Mouse (Mus musculus): Measurements from ENCODE around the gene Pom121l2. TPM values are rescaled to one million over a fixed set of nuclear protein-coding genes. Genes with fewer than 3 reads are reported as not detected.
A peak's percentile ranks its signal among the peaks of the same experiment; 100 is the strongest.

Gene Pom121l2
- not detected in 2 replicates for polyA plus RNA-seq (2012; rRNA removed)

DNA sequence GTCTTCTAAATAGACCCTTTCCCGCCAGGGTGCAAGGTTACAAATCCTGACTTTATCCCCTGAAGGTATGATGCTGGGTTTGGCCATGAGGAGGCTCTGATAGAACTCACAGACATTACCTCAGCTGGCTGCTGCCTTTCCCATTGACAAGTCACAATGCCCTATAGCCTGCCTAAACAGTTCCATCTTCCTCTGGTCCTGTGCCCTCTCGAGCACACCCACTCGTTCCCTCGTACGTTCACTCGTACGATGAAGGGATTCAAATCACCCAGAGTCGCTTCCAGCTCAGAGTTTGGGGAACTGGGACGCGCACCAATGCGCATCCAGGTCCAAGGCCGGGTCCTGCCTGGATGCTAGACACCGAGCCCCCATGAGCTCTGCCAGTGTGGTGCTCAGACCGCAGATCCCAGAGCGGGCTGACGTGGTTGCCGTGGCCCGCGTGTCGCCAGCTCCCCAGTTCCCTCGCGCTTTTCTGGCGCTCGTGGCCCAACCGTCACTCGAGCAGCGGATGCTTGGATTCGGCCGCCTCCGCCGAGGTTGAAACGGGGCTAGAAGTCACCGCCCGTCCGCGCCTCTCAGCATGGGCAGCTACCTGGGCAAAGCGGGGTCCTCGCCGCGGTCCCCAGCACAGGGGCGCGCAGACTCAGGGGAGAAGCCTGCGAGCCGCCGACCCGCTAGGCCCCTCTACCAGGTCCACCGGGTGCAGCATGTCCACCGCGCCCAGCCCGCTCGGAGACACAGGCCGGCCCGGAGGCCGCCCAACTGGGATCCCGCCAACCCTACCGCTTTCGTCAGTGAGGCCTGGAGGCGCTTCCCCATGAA, at the start of gene Pom121l2:
Pom121l2 (plus strand) TSS at position 214 of the 822 bp plus-strand sequence.
- DNase-seq = no peak
- TF ChIP-seq POLR2A (IDR thresholded peaks at IDR 0.05; ENCODE audit: borderline replicate concordance, extremely low read depth, low read depth, low read length) = no peak
- no peak for TF ChIP-seq CTCF (IDR thresholded peaks at IDR 0.05; ENCODE audit: insufficient read depth, low read length)
- 2% methylated on average over 58 of the region's 58 CpGs for WGBS
- peak within 1 kb of the TSS; percentile 31 for H3K4me3 ChIP-seq (replicated peaks; ENCODE audit: extremely low read depth, low read depth, low read length)
- no peaks in the 10 kb centered on the region for H3K4me1 ChIP-seq (ENCODE audit: control insufficient read depth, insufficient read depth, low read length)

DNA sequence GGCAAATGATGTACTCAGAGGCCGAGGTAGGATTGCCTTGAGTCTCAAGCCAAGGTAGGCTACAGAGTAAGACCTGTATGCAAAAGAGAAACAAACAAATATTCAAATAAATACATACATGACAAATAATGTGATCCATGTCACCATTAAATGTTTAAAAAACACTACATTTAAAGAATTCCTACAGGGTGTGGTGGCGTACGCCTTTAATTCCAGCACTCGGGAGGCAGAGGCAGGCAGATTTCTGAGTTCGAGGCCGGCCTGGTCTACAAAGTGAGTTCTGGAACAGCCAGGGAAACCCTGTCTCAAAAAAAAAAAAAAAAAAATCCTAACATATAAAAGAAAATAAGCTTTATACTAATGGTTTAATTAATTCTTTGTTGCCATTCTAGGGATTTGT, 49.3 kb upstream of the Pom121l2 start:
- Histone ChIP-seq H3K4me3 (replicated peaks; ENCODE audit: extremely low read depth, low read depth, low read length) (no peak overlapping the region), H3K4me1 (ENCODE audit: control insufficient read depth, insufficient read depth, low read length) (no peaks in the 10 kb centered on the region)
- DNase-seq = no peak
- 84% methylated on average over 6 of the region's 6 CpGs for WGBS
- no peak for TF ChIP-seq POLR2A (IDR thresholded peaks at IDR 0.05; ENCODE audit: borderline replicate concordance, extremely low read depth, low read depth, low read length)
- TF ChIP-seq CTCF (IDR thresholded peaks at IDR 0.05; ENCODE audit: insufficient read depth, low read length) = no peak

DNA sequence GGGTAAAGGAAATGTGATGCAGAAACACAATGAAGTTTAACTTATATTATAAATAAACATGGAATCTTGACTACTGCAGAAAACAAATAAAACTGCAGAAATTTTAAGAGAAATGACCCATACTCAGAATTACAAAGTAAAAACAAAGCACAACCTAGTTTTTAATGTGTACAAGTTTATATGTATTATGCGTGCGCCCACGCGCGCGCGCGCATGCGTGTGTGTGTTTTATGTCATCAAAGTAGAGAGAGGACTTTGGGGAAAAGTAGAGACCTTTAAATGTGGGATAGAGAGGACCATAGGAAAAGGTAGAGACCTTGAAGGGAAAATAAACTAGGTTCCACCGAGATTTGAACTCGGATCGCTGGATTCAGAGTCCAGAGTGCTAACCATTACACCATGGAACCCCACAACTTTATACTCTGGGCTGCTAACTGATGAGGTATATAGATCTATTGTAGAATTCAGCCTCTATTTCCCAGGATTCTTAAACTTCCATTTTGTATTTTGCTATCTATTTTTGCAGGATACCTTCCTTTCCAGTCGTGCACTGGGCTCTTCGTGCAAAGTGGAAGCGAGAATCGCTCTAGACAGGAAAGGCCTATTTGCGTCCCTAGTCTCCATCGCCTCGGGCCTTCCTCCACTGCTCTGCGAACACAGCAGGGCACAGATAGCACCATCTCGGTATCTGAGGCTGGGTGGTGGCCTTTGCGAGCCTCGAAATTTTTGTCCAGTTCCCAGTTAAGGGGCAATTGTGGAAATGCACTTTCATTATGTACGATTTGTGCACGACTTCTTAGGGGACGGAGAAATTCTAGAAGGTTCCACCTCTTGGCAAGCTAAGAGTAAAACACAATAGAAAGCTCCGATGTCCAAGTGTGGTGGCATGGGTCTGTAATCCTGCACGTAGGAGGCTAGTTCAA, 47.1 kb upstream of the Pom121l2 start:
- 31% methylated on average over 28 of the region's 28 CpGs for WGBS
- no peaks in the 10 kb centered on the region for H3K4me1 ChIP-seq (ENCODE audit: control insufficient read depth, insufficient read depth, low read length)
- H3K4me3 ChIP-seq (replicated peaks; ENCODE audit: extremely low read depth, low read depth, low read length) = peak overlapping the region; percentile 6
- TF ChIP-seq CTCF (IDR thresholded peaks at IDR 0.05; ENCODE audit: insufficient read depth, low read length) (no peak), POLR2A (IDR thresholded peaks at IDR 0.05; ENCODE audit: borderline replicate concordance, extremely low read depth, low read depth, low read length) (no peak)
- DNase-seq = no peak

DNA sequence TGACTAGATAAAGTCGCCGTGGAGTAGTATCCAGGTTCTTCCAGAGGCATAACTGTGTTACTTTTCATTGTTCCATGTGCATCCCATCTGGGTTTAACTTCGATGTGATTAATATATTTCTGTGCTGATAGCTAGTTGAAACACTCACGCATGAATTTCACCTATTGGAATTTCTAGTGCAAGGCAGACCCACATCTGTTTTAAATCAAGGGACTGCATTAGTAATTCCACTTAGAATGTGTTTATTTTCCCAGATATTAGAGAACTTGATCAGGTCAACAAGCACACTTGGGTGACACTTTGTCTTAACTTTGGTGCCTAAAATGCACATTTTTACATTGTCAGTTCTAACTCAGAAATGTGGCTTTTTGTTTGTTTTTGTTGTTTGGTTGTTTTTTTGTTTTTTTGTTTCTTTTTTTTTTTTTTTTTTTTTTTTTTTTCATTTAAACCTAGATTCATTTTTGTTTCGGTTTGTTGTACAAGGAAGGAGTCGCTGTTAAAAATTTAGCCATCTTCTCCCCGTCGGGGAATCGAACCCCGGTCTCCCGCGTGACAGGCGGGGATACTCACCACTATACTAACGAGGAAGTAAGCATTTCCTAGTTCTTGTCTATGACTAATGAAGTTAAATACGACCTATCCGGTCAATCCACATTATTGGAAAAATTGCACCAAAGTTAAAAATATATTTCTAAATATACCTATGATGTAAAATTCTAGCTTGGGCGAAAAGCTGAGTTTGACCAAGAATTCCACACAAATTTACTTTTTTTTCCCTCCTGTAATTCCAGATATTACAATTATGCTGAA, 45.8 kb upstream of the Pom121l2 start:
- Histone ChIP-seq H3K4me1 (ENCODE audit: control insufficient read depth, insufficient read depth, low read length) (no peaks in the 10 kb centered on the region), H3K4me3 (replicated peaks; ENCODE audit: extremely low read depth, low read depth, low read length) (no peak overlapping the region)
- 24% methylated on average over 17 of the region's 17 CpGs for WGBS
- TF ChIP-seq CTCF (IDR thresholded peaks at IDR 0.05; ENCODE audit: insufficient read depth, low read length) (no peak), POLR2A (IDR thresholded peaks at IDR 0.05; ENCODE audit: borderline replicate concordance, extremely low read depth, low read depth, low read length) (no peak)
- peak; percentile 19 for DNase-seq

DNA sequence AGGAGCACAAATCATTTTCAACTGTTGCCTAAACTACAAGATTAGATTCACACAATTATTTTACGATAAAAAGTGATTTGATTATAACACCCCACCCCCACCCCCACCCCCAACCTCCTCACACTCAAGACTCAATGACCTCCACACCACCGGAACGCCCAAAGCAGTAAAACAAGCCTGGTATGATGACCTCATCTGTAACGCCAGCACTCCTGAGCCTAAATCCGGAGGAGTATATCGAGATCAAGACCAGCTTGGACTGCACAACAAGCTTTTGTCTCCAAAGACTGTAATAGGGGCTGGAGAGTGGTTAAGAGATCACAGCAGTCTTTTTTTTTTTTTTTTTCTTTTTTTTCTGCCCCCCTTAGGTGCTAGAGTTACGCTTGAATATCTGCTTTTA, 45.2 kb upstream of the Pom121l2 start:
- DNase-seq = no peak

DNA sequence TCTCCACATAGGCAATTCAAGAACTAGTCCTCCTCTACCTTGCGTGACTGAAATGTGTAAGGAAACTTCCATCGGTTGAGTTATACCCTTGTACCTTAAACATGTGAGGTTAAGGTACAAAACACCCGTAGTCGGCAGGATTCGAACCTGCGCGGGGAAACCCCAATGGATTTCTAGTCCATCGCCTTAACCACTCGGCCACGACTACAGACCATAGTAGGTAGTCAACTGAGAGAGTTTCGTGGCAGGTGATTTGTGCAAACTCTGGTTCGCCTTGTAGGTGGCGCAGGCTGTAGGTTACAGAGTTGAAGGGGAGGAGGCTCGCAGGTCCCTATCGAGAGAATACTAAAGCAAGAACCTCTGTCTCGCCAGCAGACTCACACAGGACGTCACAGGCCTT, 44.0 kb upstream of the Pom121l2 start:
- TF ChIP-seq CTCF (IDR thresholded peaks at IDR 0.05; ENCODE audit: insufficient read depth, low read length) = no peak
- no peak for TF ChIP-seq POLR2A (IDR thresholded peaks at IDR 0.05; ENCODE audit: borderline replicate concordance, extremely low read depth, low read depth, low read length)
- H3K4me3 ChIP-seq (replicated peaks; ENCODE audit: extremely low read depth, low read depth, low read length) = no peak overlapping the region
- 16% methylated on average over 17 of the region's 17 CpGs for WGBS

More for the DNA sequence above, 45.2 kb upstream of the Pom121l2 start:
- Histone ChIP-seq H3K4me1 (ENCODE audit: control insufficient read depth, insufficient read depth, low read length) (no peaks in the 10 kb centered on the region), H3K4me3 (replicated peaks; ENCODE audit: extremely low read depth, low read depth, low read length) (no peak overlapping the region)
- 17% methylated on average over 7 of the region's 7 CpGs for WGBS
- TF ChIP-seq CTCF (IDR thresholded peaks at IDR 0.05; ENCODE audit: insufficient read depth, low read length) (no peak), POLR2A (IDR thresholded peaks at IDR 0.05; ENCODE audit: borderline replicate concordance, extremely low read depth, low read depth, low read length) (no peak)

DNA sequence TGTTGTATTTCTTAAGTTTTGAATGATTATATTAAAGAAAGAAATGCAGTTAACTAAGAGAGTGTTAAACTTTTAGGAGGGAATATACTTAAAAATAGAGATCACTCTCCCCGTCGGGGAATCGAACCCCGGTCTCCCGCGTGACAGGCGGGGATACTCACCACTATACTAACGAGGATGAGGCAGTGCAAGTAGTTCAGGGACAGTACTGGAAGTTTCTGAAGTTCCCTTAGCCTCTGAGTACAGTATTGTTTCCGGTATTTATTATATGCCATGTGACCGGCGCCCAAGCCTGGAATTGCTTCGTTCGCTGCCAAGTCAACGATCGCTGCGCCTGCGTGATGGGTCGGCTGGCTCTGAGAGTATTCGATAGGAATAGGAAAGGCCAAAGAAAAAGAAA, 40.8 kb upstream of the Pom121l2 start:
- Histone ChIP-seq H3K4me1 (ENCODE audit: control insufficient read depth, insufficient read depth, low read length) (peaks cover 3% of the 10 kb centered on the region), H3K4me3 (replicated peaks; ENCODE audit: extremely low read depth, low read depth, low read length) (peak overlapping the region; percentile 86)
- TF ChIP-seq POLR2A (IDR thresholded peaks at IDR 0.05; ENCODE audit: borderline replicate concordance, extremely low read depth, low read depth, low read length) (no peak), CTCF (IDR thresholded peaks at IDR 0.05; ENCODE audit: insufficient read depth, low read length) (no peak)
- under 1% methylated on average over 19 of the region's 19 CpGs for WGBS
- peak; percentile 80 for DNase-seq

More for the DNA sequence above, 44.0 kb upstream of the Pom121l2 start:
- H3K4me1 ChIP-seq (ENCODE audit: control insufficient read depth, insufficient read depth, low read length) = peaks cover 3% of the 10 kb centered on the region
- DNase-seq = no peak

DNA sequence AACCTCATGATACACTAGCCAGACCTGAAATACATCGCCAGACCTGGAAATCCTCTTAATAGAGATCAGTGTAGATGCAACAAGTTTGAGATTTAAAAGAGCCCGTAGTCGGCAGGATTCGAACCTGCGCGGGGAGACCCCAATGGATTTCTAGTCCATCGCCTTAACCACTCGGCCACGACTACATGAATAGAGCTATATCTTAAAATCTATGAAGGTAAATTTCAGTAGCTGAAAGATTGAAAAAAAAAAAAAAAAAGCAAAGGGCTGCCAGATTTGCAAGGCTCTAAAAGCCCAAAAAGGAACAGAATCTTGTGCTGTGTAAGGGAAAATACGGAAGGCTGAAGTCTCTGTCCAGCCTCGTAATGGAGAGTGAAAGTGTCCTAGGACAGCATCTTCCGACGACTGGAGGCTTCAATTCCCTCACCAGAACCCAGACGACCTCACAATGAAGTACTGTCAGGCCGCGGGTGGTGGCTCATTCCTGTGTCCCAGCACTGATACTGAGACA, 40.1 kb upstream of the Pom121l2 start:
- TF ChIP-seq CTCF (IDR thresholded peaks at IDR 0.05; ENCODE audit: insufficient read depth, low read length) (no peak), POLR2A (IDR thresholded peaks at IDR 0.05; ENCODE audit: borderline replicate concordance, extremely low read depth, low read depth, low read length) (no peak)
- H3K4me3 ChIP-seq (replicated peaks; ENCODE audit: extremely low read depth, low read depth, low read length) = peak overlapping the region; percentile 86
- DNase-seq = peak; percentile 73
- peaks cover 3% of the 10 kb centered on the region for H3K4me1 ChIP-seq (ENCODE audit: control insufficient read depth, insufficient read depth, low read length)
- WGBS = 1% methylated on average over 16 of the region's 16 CpGs
